Mouse (Mus musculus): ENCODE results near the gene Rev1. TPM values are rescaled to one million over a fixed set of nuclear protein-coding genes. Genes with fewer than 3 reads are reported as not detected.
A peak's percentile ranks its signal among the peaks of the same experiment; 100 is the strongest.

Gene Rev1
- total RNA-seq, 2 experiments from 2014 or later: 18.3 to 18.8 TPM

- no peak for DNase-seq
- H3K27ac ChIP-seq: no peak overlapping the region
- TF ChIP-seq CTCF (IDR thresholded peaks at IDR 0.05): no peak
- intact Hi-C loops (cut with DNase I): no loop called here
- no peak overlapping the region for H3K4me3 ChIP-seq
These were observed 74.4 kb downstream of the Rev1 start for GRCm38 (mm10) chr1:38055176-38055575.

GRCm38 (mm10) chr1:38049562-38049961 lies 80.0 kb downstream of the Rev1 start:
- intact Hi-C loops (cut with DNase I): no loop called here
- Histone ChIP-seq H3K27ac (no peak overlapping the region), H3K4me3 (no peak overlapping the region)
- TF ChIP-seq CTCF (IDR thresholded peaks at IDR 0.05): no peak
- DNase-seq: no peak

GRCm38 (mm10) chr1:38048121-38048520 lies 81.5 kb downstream of the Rev1 start:
- DNase-seq: no peak
- intact Hi-C loops (cut with DNase I): no loop called here
- no peak for TF ChIP-seq CTCF (IDR thresholded peaks at IDR 0.05)

GRCm38 (mm10) chr1:38038898-38039297 lies 90.7 kb downstream of the Rev1 start:
- no peak overlapping the region for H3K27ac ChIP-seq
- intact Hi-C loops (cut with DNase I): no loop called here
- no peak for DNase-seq
- H3K4me3 ChIP-seq: no peak overlapping the region
- no peak for TF ChIP-seq CTCF (IDR thresholded peaks at IDR 0.05)

More at GRCm38 (mm10) chr1:38048121-38048520, 81.5 kb downstream of the Rev1 start:
- Histone ChIP-seq H3K27ac (no peak overlapping the region), H3K4me3 (no peak overlapping the region)

GRCm38 (mm10) chr1:38037375-38037774 lies 92.2 kb downstream of the Rev1 start:
- no peak overlapping the region for H3K27ac ChIP-seq
- intact Hi-C loops (cut with DNase I): no loop called here
- no peak overlapping the region for H3K4me3 ChIP-seq
- TF ChIP-seq CTCF (IDR thresholded peaks at IDR 0.05): no peak
- DNase-seq: no peak

GRCm38 (mm10) chr1:38035521-38035920 lies 94.1 kb downstream of the Rev1 start:
- intact Hi-C loops (cut with DNase I): no loop called here

GRCm38 (mm10) chr1:38031391-38031790 lies 98.2 kb downstream of the Rev1 start:
- no peak overlapping the region for H3K4me3 ChIP-seq
- intact Hi-C loops (cut with DNase I): no loop called here
- H3K27ac ChIP-seq: peak overlapping the region; percentile 20; the same call in 1 of the 2 replicates
- no peak for TF ChIP-seq CTCF (IDR thresholded peaks at IDR 0.05)
- no peak for DNase-seq

More at GRCm38 (mm10) chr1:38035521-38035920, 94.1 kb downstream of the Rev1 start:
- TF ChIP-seq CTCF (IDR thresholded peaks at IDR 0.05): no peak
- Histone ChIP-seq H3K27ac (no peak overlapping the region), H3K4me3 (no peak overlapping the region)
- DNase-seq: no peak

- intact Hi-C loops (cut with DNase I): no loop called here
- no peak overlapping the region for H3K27ac ChIP-seq
- TF ChIP-seq CTCF (IDR thresholded peaks at IDR 0.05): no peak
- DNase-seq: no peak
- no peak overlapping the region for H3K4me3 ChIP-seq
These were observed 102.3 kb downstream of the Rev1 start for GRCm38 (mm10) chr1:38027301-38027700.

GRCm38 (mm10) chr1:38014551-38015203 lies 114.9 kb downstream of the Rev1 start:
- no peak overlapping the region for H3K27ac ChIP-seq
- no peak for TF ChIP-seq CTCF (IDR thresholded peaks at IDR 0.05)
- H3K4me3 ChIP-seq: no peak overlapping the region
- DNase-seq: no peak
- intact Hi-C loops (cut with DNase I): no loop called here

- TF ChIP-seq CTCF (IDR thresholded peaks at IDR 0.05): no peak
- no peak for DNase-seq
- no peak overlapping the region for H3K4me3 ChIP-seq
- intact Hi-C loops (cut with DNase I): no loop called here
- peak overlapping the region; percentile 32; the same call in 1 of the 2 replicates for H3K27ac ChIP-seq
These were observed 117.1 kb downstream of the Rev1 start for GRCm38 (mm10) chr1:38012509-38012908.

- DNase-seq: no peak
- TF ChIP-seq CTCF (IDR thresholded peaks at IDR 0.05): no peak
- H3K27ac ChIP-seq: no peak overlapping the region
- intact Hi-C loops (cut with DNase I): no loop called here
- H3K4me3 ChIP-seq: no peak overlapping the region
These were observed 117.5 kb downstream of the Rev1 start for GRCm38 (mm10) chr1:38012104-38012503.

GRCm38 (mm10) chr1:38011647-38012046 lies 118.0 kb downstream of the Rev1 start:
- TF ChIP-seq CTCF (IDR thresholded peaks at IDR 0.05): no peak
- no peak for DNase-seq
- intact Hi-C loops (cut with DNase I): no loop called here
- no peak overlapping the region for H3K27ac ChIP-seq
- no peak overlapping the region for H3K4me3 ChIP-seq

- intact Hi-C loops (cut with DNase I): no loop called here
- TF ChIP-seq CTCF (IDR thresholded peaks at IDR 0.05): no peak
- Histone ChIP-seq H3K27ac (no peak overlapping the region), H3K4me3 (no peak overlapping the region)
- DNase-seq: no peak
These were observed 122.9 kb downstream of the Rev1 start for GRCm38 (mm10) chr1:38006741-38007140.

- Histone ChIP-seq H3K27ac (no peak overlapping the region), H3K4me3 (no peak overlapping the region)
- TF ChIP-seq CTCF (IDR thresholded peaks at IDR 0.05): no peak
- intact Hi-C loops (cut with DNase I): no loop called here
- no peak for DNase-seq
These were observed 126.6 kb downstream of the Rev1 start for GRCm38 (mm10) chr1:38003046-38003445.

Other genes with a start within 250 kb of the Rev1 start
- 1 to 10 TPM; 1.7 to 2.4 TPM for gene Mitd1, start 239.4 kb downstream of the Rev1 start, total RNA-seq (2021)
- 100 to 1,000 TPM; 265 to 300 TPM for gene Mrpl30, start 239.3 kb downstream of the Rev1 start, total RNA-seq (2021)
- not detected for gene Lyg2, start 213.3 kb downstream of the Rev1 start, total RNA-seq (2021)
- gene Lyg1, start 172.0 kb downstream of the Rev1 start, total RNA-seq (2021): not detected
- gene Txndc9, start 131.9 kb downstream of the Rev1 start, total RNA-seq (2021): 10 to 100 TPM; 34.1 to 34.2 TPM
- 10 to 100 TPM; 42.9 to 44.5 TPM for gene Eif5b, start 131.8 kb downstream of the Rev1 start, total RNA-seq (2021)